In the genomic region with DNA sequence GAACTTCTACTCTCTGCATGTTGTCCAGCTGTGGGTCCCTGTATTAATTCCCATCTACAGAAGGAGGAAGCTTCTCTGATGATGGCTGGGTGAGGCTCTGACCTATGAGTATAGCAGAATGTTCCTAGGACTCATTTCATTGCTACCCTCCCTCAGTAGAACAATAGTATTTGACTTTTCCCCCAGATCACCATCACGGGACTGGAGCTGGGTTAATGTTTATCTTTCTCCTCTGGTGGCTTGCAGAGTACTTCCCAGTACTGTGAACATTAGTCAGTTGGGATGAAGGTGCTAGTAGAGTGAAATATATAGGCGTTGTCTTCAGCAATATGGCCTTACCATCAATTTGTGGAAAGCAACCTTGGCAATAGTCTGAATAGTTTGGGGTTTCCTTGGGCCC, we compare ENCODE assay signal across 16 mouse cellular contexts. TPM values are rescaled to one million over a fixed set of nuclear protein-coding genes. Genes with fewer than 3 reads are reported as not detected.
"Had no signal": no experiment of that assay in that cellular context is flagged by ENCODE, and none has a peak within 500 bp of the region (broad histone marks: within the 10 kb centered on the region; RNA-seq: fewer than 3 reads in every experiment).

No protein-coding gene starts in this region.

- H3K9ac ChIP-seq: liver, embryonic 13.5 days; liver, postnatal 0 days; lung, embryonic 15.5 days; midbrain, embryonic 15.5 days; neural tube, embryonic 12.5 days; stomach, embryonic 15.5 days had no signal

- H3K9me3 ChIP-seq: limb, embryonic 10.5 days; liver, embryonic 13.5 days; lung, embryonic 15.5 days; megakaryocyte, embryonic 14.5 days; midbrain, embryonic 15.5 days; neural tube, embryonic 12.5 days; stomach, embryonic 15.5 days had no signal

- H3K27me3 ChIP-seq: liver, embryonic 13.5 days; lung, embryonic 15.5 days; megakaryocyte, embryonic 14.5 days; midbrain, embryonic 15.5 days; neural tube, embryonic 12.5 days; stomach, embryonic 15.5 days had no signal

- H3K4me2 ChIP-seq: liver, embryonic 13.5 days; lung, embryonic 15.5 days; midbrain, embryonic 11.5 days; midbrain, embryonic 15.5 days; neural tube, embryonic 12.5 days; stomach, embryonic 15.5 days had no signal

- ATAC-seq: hindbrain, embryonic 16.5 days; inflammation-experienced regulatory T-cells, adult 6 months; liver, postnatal 0 days; midbrain, embryonic 15.5 days had no signal

- H3K27ac ChIP-seq: limb, embryonic 10.5 days; liver, embryonic 13.5 days; lung, embryonic 15.5 days; macrophage; midbrain, embryonic 15.5 days; neural tube, embryonic 12.5 days; stomach, embryonic 15.5 days had no signal

- DNase-seq: liver, embryonic 13.5 days; liver, postnatal 0 days; lung, postnatal 14 days; spleen, adult 18-20 months; thymus, adult 2 months; thymus, postnatal 25 days had no signal

- H3K4me1 ChIP-seq: limb, embryonic 10.5 days; liver, embryonic 13.5 days; lung, embryonic 15.5 days; midbrain, embryonic 15.5 days; neural tube, embryonic 12.5 days; stomach, embryonic 15.5 days had no signal

- H3K36me3 ChIP-seq: limb, embryonic 10.5 days; liver, embryonic 13.5 days; lung, embryonic 15.5 days; midbrain, embryonic 15.5 days; neural tube, embryonic 12.5 days; stomach, embryonic 15.5 days had no signal

- H3K4me3 ChIP-seq: limb, embryonic 10.5 days; liver, embryonic 13.5 days; lung, embryonic 15.5 days; megakaryocyte, embryonic 14.5 days; midbrain, embryonic 15.5 days; neural tube, embryonic 12.5 days; stomach, embryonic 15.5 days had no signal

RNA-seq across cellular contexts. Expression of a gene that starts 31.5 kb away (rescaled TPM):
- polyA plus RNA-seq: limb, embryonic 10.5 days had no signal
